Mouse (Mus musculus): ENCODE measurements at regions not wholly inside any gene's neighbourhood (a gene's known extent, or its start where the extent isn't known, plus 50 kb on each side); places are given as distances from the start of the nearest gene placed in this dataset.

DNA sequence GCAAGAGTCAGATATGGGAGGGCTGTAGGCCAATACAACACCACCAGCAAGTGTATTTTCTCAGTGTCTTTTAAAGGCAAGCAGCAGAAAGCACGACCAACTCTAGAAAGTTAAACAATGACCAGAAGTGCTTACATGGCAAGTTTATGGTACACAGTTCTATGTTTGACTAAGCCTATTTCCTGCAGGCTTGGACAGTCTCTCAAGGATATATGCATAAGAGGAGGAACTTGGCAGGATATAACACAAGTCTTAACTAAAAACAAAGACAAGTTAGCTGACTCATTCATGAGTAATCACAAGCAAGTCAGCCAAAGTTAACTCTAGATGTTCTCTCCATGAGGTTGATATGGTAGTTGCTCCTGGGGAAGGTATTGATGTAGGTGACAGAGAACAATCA lies 201.3 kb downstream of the Mbip start:
- WGBS, result 74% methylated on average over 1 of the region's 1 CpGs
- Histone ChIP-seq H3K9ac (replicated peaks; ENCODE audit: low read length, poor library complexity, severe bottlenecking) (no peak overlapping the region), H3K4me1 (ENCODE audit: insufficient read depth, low read length) (no peaks in the 10 kb centered on the region), H3K27me3 (ENCODE audit: insufficient read depth, low read length) (no peaks in the 10 kb centered on the region), H3K27ac (ENCODE audit: low read depth, low read length) (no peak overlapping the region), H3K4me2 (ENCODE audit: low read depth, low read length, poor library complexity, severe bottlenecking) (no peak overlapping the region), H3K4me3 (ENCODE audit: low read depth, low read length) (no peak overlapping the region), H3K36me3 (ENCODE audit: insufficient read depth, low read length) (no peaks in the 10 kb centered on the region), H3K9me3 (ENCODE audit: low read length) (no peaks in the 10 kb centered on the region)
- no peak for ATAC-seq (ENCODE audit: low FRiP score)
- no peak for DNase-seq (ENCODE audit: low spot score)
- no peak for TF ChIP-seq CTCF (IDR thresholded peaks at IDR 0.05)

DNA sequence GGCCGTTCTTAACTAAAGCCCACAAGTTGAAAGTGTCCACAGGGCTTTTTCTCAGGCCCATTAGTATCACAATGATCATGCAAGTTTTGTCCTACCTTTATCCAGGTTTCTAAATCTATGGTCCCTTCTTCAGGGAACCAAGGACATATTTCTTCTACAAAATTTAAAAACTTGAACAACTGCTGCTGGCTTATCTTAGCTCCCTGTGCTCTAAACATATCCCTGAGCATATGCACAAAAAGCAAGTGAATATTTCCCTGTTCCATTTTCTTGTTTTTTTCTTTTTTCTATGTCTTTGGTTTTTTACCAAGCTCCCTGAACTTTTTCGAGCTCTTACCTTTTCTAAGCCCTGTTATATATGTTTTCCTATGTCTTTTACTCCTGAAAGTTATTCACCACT lies 201.9 kb downstream of the Mbip start:
- H3K4me3 ChIP-seq (ENCODE audit: low read depth, low read length), result no peak overlapping the region
- H3K27me3 ChIP-seq (ENCODE audit: insufficient read depth, low read length), result no peaks in the 10 kb centered on the region
- H3K27ac ChIP-seq (ENCODE audit: low read depth, low read length), result no peak overlapping the region
- H3K9ac ChIP-seq (replicated peaks; ENCODE audit: low read length, poor library complexity, severe bottlenecking), result no peak overlapping the region
- H3K9me3 ChIP-seq (ENCODE audit: low read length), result no peaks in the 10 kb centered on the region
- ATAC-seq (ENCODE audit: low FRiP score) (no peak), DNase-seq (ENCODE audit: low spot score) (no peak)
- TF ChIP-seq CTCF (IDR thresholded peaks at IDR 0.05), result no peak
- 82% methylated on average over 2 of the region's 2 CpGs for WGBS
- no peaks in the 10 kb centered on the region for H3K36me3 ChIP-seq (ENCODE audit: insufficient read depth, low read length)
- no peak overlapping the region for H3K4me2 ChIP-seq (ENCODE audit: low read depth, low read length, poor library complexity, severe bottlenecking)
- no peaks in the 10 kb centered on the region for H3K4me1 ChIP-seq (ENCODE audit: insufficient read depth, low read length)

- DNase-seq (ENCODE audit: low spot score), result no peak
- no peaks in the 10 kb centered on the region for H3K36me3 ChIP-seq (ENCODE audit: insufficient read depth, low read length)
- no peaks in the 10 kb centered on the region for H3K27me3 ChIP-seq (ENCODE audit: insufficient read depth, low read length)
- H3K9ac ChIP-seq (replicated peaks; ENCODE audit: low read length, poor library complexity, severe bottlenecking), result no peak overlapping the region
- H3K4me2 ChIP-seq (ENCODE audit: low read depth, low read length, poor library complexity, severe bottlenecking), result no peak overlapping the region
- ATAC-seq (ENCODE audit: low FRiP score), result no peak
- H3K4me3 ChIP-seq (ENCODE audit: low read depth, low read length), result no peak overlapping the region
- no peaks in the 10 kb centered on the region for H3K9me3 ChIP-seq (ENCODE audit: low read length)
- no peaks in the 10 kb centered on the region for H3K4me1 ChIP-seq (ENCODE audit: insufficient read depth, low read length)
- H3K27ac ChIP-seq (ENCODE audit: low read depth, low read length), result no peak overlapping the region
- WGBS, result 83% methylated on average over 4 of the region's 4 CpGs
- no peak for TF ChIP-seq CTCF (IDR thresholded peaks at IDR 0.05)
Measured at GRCm38 (mm10) chr12:56114446-56114845, 231.2 kb downstream of the Mbip start.

GRCm38 (mm10) chr12:56081406-56081805 lies 245.3 kb downstream of the Brms1l start:
- Histone ChIP-seq H3K9ac (replicated peaks; ENCODE audit: low read length, poor library complexity, severe bottlenecking) (no peak overlapping the region), H3K36me3 (ENCODE audit: insufficient read depth, low read length) (no peaks in the 10 kb centered on the region), H3K4me1 (ENCODE audit: insufficient read depth, low read length) (no peaks in the 10 kb centered on the region), H3K9me3 (ENCODE audit: low read length) (no peaks in the 10 kb centered on the region), H3K27ac (ENCODE audit: low read depth, low read length) (no peak overlapping the region), H3K27me3 (ENCODE audit: insufficient read depth, low read length) (no peaks in the 10 kb centered on the region), H3K4me2 (ENCODE audit: low read depth, low read length, poor library complexity, severe bottlenecking) (no peak overlapping the region), H3K4me3 (ENCODE audit: low read depth, low read length) (no peak overlapping the region)
- DNase-seq (ENCODE audit: low spot score), result no peak
- no peak for TF ChIP-seq CTCF (IDR thresholded peaks at IDR 0.05)
- ATAC-seq (ENCODE audit: low FRiP score), result no peak

- Histone ChIP-seq H3K9ac (replicated peaks; ENCODE audit: low read length, poor library complexity, severe bottlenecking) (no peak overlapping the region), H3K4me3 (ENCODE audit: low read depth, low read length) (no peak overlapping the region), H3K36me3 (ENCODE audit: insufficient read depth, low read length) (no peaks in the 10 kb centered on the region), H3K4me1 (ENCODE audit: insufficient read depth, low read length) (no peaks in the 10 kb centered on the region), H3K4me2 (ENCODE audit: low read depth, low read length, poor library complexity, severe bottlenecking) (no peak overlapping the region), H3K27ac (ENCODE audit: low read depth, low read length) (no peak overlapping the region), H3K9me3 (ENCODE audit: low read length) (no peaks in the 10 kb centered on the region), H3K27me3 (ENCODE audit: insufficient read depth, low read length) (no peaks in the 10 kb centered on the region)
- WGBS, result 47% methylated on average over 7 of the region's 7 CpGs
- ATAC-seq (ENCODE audit: low FRiP score), result no peak
- no peak for TF ChIP-seq CTCF (IDR thresholded peaks at IDR 0.05)
- peak; percentile 6 for DNase-seq (ENCODE audit: low spot score)
Measured at GRCm38 (mm10) chr12:56064183-56064582, 228.1 kb downstream of the Brms1l start.

DNA sequence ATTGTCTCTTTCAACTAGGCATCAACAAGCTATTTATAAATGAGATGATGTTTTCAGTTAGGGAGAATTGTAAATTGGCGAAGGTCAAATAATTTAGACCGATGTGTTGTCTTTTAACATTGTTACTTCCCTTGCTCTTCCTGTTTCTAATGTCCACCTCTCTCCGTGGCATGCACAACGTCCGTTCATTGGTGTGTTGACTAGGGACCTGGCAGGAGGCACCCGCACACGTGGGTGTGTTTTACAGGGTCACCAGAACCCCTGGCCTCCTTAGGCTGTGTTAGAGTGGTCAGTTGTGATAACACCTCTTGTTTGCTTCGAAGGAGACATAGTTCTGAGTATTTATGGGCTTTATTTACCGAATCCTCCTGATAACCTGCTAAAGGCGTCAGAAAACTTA lies 222.8 kb downstream of the Brms1l start:
- Histone ChIP-seq H3K4me2 (ENCODE audit: low read depth, low read length, poor library complexity, severe bottlenecking) (no peak overlapping the region), H3K9ac (replicated peaks; ENCODE audit: low read length, poor library complexity, severe bottlenecking) (no peak overlapping the region), H3K4me1 (ENCODE audit: insufficient read depth, low read length) (no peaks in the 10 kb centered on the region), H3K27me3 (ENCODE audit: insufficient read depth, low read length) (no peaks in the 10 kb centered on the region), H3K27ac (ENCODE audit: low read depth, low read length) (no peak overlapping the region), H3K36me3 (ENCODE audit: insufficient read depth, low read length) (no peaks in the 10 kb centered on the region), H3K4me3 (ENCODE audit: low read depth, low read length) (no peak overlapping the region), H3K9me3 (ENCODE audit: low read length) (no peaks in the 10 kb centered on the region)
- no peak for TF ChIP-seq CTCF (IDR thresholded peaks at IDR 0.05)
- 85% methylated on average over 10 of the region's 10 CpGs for WGBS
- DNase-seq (ENCODE audit: low spot score) (no peak), ATAC-seq (ENCODE audit: low FRiP score) (no peak)

DNA sequence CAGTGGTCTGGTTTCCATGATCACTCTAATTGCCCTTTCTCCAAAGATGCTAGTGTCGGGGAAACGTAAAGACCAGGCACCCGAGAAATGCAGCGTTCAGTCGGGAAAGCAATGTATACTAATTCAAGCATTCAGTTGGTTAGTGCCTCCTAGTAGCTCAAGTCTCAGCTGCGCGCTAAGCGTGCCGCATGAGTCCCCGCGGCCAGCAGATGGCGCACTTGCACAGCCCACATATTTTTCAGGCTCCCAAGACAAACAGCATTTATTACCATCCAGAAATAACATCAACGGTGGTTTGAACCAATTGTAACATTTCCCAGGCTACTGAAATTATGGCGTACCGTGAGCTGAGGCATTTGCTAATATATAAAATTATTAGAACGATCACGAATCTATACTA lies 222.3 kb downstream of the Brms1l start:
- Histone ChIP-seq H3K36me3 (ENCODE audit: insufficient read depth, low read length) (no peaks in the 10 kb centered on the region), H3K4me2 (ENCODE audit: low read depth, low read length, poor library complexity, severe bottlenecking) (no peak overlapping the region), H3K4me1 (ENCODE audit: insufficient read depth, low read length) (no peaks in the 10 kb centered on the region), H3K27me3 (ENCODE audit: insufficient read depth, low read length) (no peaks in the 10 kb centered on the region), H3K4me3 (ENCODE audit: low read depth, low read length) (no peak overlapping the region), H3K27ac (ENCODE audit: low read depth, low read length) (no peak overlapping the region), H3K9ac (replicated peaks; ENCODE audit: low read length, poor library complexity, severe bottlenecking) (no peak overlapping the region), H3K9me3 (ENCODE audit: low read length) (no peaks in the 10 kb centered on the region)
- WGBS, result 12% methylated on average over 17 of the region's 17 CpGs
- ATAC-seq (ENCODE audit: low FRiP score) (peak; percentile 65), DNase-seq (ENCODE audit: low spot score) (peak; percentile 83)
- TF ChIP-seq CTCF (IDR thresholded peaks at IDR 0.05), result peak; percentile 98
